Mouse (Mus musculus) adrenal gland, postnatal 25 days (tissue): ENCODE data around the gene Zfp605. TPM values are rescaled to one million over a fixed set of nuclear protein-coding genes. Genes with fewer than 3 reads are reported as not detected.
A peak's percentile ranks its signal among the peaks of the same experiment; 100 is the strongest.
"Not testable (repeated sequence)": the region's sequence is repeated elsewhere in the genome, so short reads cannot be mapped to it uniquely, and the experiment has no call there.

Source experiments
- DNase-seq: peaks from one replicate; pipeline ENCODE4 v3.0.0; 2021; ENCODE audit warnings: mixed read lengths
- long read RNA-seq: library from polyadenylated mRNA; stranded (forward); transcript quantifications from one replicate; pipeline ENCODE4 v2.0.0, GENCODE M21; 2021
- total RNA-seq: library from RNA; stranded (reverse); gene quantifications from 2 replicates; pipeline ENCODE4 v1.2.3, GENCODE M21; 2021

Gene Zfp605
- 5.7 and 7.1 TPM in 2 replicates for total RNA-seq
- long read RNA-seq, transcript Zfp605-202 (5 exons, 3,158 nt): major isoform, 5 of 7 reads
- long read RNA-seq, partial matches to known transcripts: 0 of 7 reads
- long read RNA-seq, other reads (novel, unspliced or antisense): 1 of 7 reads

DNA sequence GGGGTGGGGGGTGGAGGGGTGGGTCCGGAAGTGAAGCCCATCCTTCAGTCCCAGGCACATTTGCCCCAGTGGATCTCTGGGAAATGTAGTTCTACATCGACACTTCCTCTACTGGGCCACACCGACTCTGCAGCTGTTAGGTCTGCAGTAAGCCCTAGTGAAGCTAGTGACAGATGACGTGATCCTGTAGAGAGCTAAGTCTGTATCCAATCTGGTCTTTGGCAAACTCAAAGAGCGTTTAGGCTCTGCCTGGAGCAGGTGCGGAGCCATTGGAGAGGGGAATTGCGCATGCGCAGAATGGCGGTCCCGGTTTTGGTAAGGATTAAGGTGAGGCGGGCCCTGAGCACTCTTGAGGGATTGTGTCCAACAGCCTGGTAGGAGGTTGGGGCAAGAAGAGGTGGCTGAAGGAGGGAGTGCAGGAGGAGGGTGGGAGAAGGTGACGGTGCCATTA is at the start of gene Zfp605:
Gene Zfp605 (plus strand): TSS at position 102 of the 451 bp plus-strand sequence.
- DNase-seq: peak; percentile 92

DNA sequence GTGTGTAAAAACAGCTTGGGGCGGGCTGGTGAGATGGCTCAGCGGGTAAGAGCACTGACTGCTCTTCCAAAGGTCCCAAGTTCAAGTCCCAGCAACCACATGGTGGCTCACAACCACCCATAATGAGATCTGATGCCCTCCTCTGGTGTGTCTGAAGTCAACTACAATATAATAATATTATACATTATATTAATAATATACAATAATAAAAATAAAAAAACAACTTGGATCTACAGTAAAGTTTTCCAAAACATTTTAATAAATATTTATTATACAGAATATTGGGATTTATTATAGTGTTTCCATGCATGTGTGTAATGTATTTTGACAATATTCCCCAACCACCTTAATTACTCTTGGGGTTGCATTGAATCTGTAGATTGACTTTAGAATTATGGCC is 37.5 kb upstream of the Zfp605 start, which contains the start of gene Gm17655:
Gene Gm17655 (minus strand): TSS at position 101 of the 400 bp plus-strand sequence.
- DNase-seq: not testable (repeated sequence)

DNA sequence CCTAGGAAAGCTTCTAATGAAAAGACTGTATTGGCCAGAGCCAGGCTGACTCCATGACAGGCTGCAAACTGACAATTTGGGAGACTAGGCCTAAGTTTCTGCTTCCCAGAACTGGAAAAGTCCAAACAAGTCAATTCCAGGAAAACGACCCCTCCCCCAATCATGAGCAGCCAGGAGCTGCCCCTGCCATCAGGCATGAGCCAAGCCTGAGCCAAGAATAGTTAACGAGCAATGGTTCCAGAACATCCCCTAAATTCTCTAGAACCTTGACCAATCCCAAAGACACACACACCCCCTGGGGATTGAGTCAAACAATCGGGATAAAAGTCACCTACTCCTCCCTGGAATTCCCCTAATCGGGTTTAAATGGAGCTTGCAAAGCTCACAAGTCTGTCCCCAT is 26.9 kb upstream of the Zfp605 start:
- DNase-seq: no peak

DNA sequence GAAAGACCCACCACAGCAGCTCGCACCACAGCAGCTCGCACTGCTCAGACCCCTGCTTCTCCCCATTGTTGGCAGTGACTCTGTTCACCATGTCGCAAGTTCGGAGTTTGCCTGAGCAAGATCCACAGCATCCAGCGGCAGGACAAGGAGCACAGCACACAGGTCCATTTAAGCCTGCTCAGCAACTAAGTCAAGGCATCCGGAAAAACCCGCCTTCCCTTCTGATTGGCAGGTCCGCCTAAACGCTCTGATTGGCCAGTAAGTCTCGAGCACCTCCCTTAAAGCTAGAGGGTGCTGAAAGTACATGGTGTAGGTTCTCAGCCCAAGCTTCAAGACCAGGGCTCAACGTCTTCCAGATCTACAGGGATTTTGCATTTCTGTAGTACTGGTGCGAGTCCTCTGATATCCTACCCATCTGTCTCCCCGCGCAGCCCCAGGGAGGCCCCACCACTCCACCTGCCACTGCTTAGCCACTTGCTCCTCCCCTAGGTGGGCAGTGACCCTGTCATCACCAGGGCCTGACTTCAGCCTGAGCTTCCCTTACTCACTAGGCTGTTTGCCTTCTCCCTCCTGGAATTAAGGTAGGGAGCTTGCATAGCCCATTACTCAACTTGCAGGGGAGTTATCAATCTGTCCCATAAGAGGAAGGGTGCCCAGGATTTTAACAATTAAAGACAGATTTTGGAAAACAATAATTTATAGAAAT is 23.6 kb upstream of the Zfp605 start:
- no peak for DNase-seq

DNA sequence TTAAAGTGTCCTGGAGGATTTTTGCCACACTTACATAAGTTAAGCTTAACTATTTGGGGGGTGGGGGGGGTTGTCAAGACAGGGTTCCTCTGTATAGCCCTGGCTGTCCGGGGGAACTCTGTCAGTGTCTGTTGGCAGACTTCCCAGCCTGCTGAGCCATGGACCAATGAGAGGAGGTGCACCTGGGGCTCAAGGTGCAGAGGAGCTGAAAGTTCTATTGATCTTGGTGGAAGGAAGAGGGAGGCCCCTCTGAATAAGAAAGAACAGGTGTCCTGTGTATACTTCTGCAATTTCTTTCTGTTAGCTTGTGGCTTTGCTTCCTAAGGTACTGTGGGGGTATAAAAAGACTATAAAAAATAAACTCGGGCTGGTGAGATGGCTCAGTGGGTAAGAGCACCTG is 18.3 kb upstream of the Zfp605 start:
- no peak for DNase-seq

DNA sequence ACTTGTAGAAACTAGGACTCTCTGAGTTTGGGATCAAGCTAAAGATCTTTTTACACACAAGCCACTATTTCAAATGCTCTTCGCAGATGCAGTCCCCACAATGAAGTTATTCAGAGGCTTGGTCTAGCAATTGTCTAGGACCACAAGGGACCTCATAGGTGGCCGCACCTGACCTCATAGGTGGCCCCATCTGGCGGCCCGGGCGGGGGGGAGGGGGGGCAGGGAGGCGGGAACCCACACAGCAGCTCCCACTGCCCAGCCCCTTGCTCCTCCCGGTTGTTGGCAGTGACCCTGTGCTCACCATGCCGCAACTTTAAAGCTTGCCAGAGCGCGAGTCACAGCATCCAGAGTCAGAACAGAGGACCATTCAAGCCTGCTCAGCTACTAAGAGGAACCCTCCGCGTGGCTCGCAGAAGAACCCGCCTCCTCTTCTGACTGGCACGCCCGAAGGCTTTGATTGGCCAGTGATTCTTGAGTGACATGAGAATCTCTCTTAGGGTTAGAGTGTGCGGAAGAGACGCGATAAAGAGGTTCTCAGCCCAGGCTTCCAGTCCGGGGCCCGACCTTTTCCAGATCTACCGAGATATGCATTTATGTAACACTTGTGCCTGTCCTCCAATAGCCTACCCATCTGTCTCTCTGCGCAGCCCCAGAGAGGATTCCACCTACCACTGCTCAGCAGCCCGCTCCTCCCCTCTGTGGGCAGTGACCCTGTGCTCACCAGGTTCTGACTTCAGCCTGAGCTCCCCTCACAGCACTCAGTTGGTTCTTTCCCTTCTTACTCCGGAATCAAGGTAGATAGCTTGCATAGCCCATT is 15.7 kb upstream of the Zfp605 start, which contains the start of gene Gm35315:
Gene Gm35315 (minus strand): TSS at position 391 of the 817 bp plus-strand sequence.
- peak; percentile 78 for DNase-seq

DNA sequence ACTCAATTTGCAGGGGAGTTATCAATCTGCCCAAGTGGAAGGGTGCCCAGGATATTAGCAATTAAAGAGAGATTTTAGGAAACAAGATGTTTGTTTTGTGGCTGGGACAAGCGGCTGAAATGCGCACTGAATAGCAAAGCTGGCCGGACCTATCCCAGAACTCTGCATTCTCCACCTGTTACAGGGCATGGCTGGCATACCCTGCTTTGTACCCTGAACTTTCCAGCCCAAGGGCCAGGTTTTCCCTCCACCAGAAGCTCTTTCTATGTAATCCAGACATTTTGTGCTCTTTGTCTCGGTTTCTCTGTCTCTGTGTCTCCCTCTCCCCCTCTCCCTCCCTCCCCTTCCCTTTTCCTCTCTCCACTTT is 15.1 kb upstream of the Zfp605 start:
- no peak for DNase-seq

DNA sequence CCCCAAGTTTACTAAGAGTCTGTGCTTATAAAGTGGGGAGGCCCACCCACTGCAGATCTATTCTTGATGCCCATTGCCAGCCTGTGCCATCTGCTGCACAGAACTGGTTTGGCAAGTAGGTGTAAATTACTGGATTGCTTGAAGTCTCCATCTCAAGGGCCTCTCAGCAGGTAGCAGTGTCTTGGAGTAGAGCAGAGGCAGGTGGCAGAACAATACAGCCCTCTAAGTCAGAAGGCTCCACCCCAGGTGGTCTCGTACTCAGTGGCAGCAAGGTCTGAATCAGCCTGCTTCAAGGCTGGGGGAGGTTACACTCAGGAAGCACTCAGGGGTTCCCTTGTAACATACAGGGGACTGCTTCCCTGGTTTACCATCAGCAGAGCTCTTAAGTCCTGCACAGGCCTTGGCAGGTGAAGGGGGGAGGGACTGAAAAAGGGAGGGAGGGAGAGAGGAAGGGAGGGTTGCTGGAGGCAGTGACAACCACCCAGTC is 10.9 kb upstream of the Zfp605 start:
- DNase-seq: no peak

DNA sequence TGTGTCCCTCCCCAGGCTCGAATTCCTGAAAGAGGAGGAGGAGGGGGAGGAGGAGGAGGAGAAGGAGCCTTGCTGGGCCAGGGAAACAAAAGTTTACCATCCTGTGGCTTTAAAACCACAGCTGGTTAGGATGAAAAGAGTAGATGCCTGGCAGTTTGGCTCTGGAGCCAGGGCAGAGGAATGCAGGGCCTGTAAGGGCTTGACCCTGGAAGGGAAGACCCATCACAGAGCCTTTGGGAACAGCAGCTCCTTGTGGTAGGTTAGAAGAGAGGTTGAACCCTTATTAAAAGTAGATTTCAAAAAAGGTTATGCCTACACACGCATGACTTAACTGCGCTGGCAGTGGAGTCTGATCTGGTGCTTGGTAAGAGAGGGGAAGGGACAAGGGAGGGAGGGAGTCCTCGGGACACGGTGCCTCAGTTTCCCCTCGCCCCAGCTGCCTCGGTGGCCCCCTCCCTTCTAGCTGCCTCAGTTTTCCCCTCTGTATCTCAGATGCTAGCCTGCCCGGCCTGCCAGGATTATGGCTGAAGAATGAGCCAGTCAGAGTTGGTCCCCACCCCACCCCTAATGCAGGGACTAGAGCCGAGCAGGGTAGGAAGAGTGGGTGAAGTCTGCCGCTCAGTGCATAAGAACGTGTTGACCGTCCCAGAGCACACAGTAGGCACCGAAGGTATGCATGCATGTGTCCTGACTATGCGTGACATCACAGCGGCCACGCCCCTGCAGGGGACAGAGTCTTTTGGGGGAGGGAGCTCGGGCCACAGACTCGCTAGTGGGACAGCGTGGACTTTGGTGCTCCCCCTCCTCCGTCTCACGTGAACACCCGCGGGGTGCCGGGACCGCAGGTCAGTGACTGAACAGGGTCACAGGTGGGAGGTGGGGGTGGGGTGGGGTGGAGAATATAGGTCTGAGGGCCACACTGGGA is 10.0 kb upstream of the Zfp605 start, which contains the start of gene Plcxd1:
Gene Plcxd1 (plus strand): TSS at position 314 of the 925 bp plus-strand sequence.
- DNase-seq: no peak

DNA sequence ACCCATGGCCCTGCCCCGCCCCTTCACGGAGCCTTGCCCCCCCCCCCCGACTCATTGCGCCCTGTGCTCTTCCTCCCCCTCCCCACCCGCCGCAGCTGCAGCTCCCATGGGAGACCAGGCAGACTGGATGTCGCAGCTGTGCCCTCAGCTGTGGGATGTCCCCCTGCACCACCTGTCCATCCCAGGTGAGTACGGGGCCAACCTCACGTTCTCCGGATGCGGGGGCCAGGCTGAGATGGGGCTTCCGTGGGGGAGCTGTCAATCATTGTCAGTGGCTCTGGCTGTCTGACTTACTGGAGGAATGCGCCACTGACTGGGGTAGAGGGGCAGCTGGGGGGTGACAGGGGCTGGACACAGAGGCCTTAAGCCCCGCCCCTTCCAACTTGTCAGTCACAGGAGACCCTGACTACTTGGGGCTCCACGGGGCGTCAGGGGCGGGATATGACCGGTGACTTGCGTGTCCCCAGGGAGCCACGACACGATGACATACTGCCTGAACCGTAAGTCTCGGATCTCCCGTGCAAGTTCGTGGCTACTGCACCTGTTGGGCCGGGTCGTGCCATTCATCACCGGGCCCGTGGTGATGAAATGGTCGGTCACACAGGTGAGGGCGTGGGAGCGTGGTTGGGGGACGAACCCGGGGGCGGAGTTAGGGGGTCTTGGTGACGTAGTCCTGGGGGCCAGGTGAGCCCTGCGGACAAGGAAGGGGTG is 8.8 kb upstream of the Zfp605 start:
- peak; percentile 14 for DNase-seq

DNA sequence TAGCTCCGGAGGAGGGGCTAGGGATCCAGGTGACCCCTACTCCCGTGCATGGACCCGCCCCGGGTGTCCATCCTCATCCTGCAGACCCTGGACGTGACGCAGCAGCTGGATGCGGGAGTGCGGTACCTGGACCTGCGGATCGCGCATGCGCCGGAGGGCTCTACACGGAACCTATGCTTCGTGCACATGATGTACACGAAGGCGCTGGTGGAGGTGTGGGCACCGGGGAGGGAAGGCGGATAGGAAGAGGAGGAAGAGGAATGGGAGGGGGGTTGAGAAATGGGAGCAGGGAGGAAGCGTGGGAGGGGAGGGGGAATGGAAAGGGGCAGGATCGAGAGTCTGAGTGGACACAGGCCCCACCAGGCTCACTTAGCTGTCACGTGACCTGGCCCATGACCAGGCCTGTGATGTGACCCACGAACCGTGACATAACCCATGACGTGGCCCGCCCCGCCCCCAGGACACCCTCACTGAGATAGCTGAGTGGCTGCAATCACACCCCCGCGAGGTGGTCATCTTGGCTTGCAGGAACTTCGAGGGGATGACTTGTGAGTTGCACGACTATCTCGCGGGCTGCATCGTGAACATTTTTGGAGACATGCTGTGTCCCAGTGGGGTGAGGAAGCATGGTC is 8.1 kb upstream of the Zfp605 start:
- peak; percentile 38 for DNase-seq

DNA sequence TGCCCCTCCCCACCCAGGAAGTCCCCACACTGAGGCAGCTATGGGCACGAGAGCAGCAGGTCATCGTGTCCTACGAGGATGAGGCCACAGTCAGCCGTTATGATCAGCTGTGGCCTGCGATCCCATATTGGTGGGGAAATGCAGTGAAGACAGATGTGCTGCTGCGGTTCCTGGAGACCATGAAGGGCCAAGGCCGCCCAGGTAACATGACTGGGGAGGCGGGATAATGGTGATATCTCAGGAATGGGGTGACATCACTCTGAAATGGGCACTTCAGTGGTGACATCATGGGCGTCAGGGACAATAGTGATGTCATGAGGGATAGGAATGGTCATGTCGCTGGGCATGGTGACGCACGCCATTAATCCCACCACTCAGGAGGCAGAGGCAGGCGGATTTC is 7.5 kb upstream of the Zfp605 start:
- no peak for DNase-seq

DNA sequence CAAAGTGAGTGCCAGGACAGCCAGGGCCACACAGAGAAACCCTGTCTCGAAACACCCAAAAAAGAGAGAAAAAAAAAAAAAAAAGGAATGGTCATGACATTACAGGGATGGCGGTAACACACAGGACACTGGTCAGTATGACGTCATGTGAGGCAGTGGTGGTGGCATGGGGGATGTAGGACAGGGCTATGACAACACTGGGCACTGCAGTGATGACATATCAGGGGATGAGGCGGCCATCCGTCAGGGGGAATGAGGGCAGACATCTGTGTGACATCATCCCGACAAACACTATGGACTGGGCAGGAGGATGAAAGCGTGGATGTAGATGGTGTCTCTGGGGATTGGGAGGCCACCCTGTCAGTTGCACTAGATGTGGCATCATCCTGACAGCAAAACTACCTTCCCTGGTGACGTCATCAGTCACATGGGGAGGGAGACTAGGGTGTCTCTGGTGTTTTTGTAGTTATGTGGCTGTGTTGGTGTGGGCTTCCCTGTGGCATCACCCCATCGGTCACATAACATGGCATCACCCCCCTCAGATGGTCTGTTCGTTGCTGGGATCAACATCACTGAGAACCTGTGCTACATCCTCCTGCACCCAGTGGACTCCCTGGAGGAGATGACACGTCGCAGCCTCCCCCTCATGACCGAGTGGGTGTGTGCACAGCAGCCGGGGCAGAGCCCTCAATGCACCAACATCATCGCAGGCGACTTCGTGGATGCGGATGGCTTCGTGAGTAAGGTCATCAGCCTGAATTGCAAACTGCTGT is 6.9 kb upstream of the Zfp605 start:
- no peak for DNase-seq

DNA sequence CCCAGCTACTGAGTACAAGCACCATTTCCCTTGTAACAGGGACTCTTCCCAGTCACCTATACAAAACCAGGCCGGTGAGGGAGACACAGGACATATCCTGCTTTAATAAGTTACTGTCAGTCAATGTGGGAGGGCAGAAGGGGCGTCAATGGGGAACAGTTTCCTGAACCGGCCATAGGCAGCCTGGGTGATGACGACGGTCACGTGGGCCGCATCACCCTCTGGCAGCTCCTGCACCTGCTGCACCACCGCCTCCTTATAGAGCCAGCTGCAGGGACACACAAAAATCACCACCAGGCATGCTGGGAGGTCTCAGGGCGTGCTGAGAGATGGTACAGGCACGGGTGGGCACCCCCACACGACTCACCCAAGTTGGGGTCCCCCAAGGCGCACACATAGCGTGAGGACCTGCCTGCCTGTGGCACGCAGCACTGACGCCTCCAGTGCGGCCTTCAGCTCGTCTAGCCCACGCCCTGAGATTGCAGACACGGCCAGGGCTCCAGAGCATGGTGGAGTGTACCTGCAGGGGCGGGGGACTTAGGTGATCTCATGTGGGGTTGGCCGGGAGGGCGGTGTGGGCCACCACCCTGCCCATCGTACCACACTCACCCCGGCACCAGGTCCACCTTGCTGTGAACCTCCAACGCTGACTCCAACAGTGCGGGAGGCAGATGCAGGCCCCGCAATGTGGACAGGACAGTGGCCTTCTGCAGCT is 5.8 kb upstream of the Zfp605 start:
- DNase-seq: no peak

DNA sequence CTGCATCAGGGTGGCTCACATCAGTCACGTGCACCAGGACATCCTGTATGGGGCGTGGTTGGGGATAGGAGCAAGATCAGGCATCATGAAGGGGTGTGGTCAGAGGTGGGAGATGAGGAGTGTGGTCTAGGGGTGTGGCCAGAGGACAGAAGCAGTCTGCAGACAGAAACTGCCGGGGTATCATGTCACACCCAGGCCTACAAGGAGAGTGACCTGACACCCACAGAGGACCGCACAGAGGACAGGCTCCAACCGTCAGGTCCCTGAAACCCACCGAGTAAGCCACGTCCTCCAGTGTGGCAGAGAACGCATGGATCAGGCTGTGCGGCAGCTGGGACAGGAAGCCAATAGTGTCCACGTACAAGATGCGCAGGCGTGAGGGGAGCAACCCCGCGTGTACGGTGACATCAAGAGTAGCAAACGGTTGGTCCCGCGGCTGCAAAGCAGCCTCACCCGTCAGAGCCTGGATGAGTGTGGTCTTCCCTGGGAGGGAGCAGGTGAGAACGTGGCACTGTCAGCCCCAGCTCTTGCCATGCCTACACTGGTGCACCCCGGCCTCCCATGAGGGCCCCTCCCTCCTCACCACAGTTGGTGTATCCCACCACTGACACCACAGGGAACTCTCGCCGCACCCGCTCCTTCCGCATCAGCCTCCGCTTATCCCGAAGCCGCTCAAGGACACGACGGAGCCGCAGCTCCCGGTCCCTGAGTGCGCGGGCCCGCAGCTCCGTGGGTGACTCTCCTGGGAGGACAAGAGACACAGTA is 5.1 kb upstream of the Zfp605 start:
- no peak for DNase-seq

DNA sequence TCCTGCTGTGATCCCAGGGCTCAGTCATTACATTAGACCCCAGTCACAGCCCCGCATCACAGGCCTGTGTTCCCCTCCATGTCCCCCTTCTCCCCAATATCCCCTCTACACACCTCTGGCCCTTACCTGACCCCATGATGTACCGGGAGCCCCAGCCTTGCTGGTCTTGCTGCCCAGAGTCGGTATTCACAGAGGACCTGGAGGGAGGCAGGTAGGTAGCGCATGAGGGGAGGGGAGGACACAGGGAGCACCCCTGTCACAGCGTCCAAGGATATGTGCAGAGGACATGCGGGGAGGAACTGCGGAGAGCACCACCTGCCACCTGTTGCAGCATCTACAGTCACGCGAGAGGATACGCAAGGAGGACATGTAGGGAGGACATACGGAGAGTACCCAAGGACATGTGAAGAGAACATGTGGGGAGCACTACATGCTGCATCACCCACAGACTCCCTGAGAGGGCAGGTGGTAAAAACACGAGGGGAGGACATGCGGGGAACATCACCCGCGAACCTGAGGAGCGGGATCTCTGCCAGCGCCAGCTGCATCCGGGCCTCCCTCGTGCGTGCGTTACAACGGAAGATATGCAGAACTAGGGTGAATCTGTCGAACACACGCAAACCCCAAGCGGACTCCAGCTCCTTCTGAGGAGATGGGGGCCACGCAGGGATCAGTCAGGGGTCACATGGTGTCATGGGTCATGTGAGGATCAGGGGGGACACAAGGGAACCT is 3.6 kb upstream of the Zfp605 start:
- no peak for DNase-seq

DNA sequence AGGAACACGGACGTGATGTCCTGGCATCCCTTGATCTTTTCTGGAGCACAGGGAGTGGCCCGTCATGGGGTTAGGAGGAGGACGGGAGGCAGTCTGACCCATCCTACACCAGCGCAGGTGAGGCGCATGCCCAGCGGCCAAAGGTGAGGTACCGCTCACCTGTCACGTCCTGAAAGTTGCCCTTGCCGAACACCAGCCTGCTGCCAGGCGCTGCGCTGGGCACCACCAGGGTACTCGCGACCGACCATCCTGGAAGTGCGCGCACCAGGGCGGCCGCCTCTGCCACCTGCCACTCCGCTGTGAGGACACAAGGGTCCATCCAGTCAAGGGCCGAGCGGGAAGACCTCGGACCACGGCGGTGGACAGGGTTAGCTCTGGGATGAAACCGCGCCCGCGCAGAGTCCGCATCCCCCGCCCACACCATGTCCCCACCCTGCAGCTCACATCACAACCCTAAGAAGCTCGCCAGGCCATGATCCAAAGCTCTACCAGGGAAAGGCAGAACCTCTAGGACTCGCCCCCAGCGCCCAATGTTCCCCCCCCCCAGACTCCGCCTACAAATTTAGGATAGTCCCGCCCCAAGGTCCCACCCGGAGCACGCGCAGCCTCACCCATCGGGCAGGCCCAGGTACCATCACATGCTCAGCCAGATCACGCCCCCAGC is 2.9 kb upstream of the Zfp605 start:
- DNase-seq: no peak
